Mouse (Mus musculus) heart, embryonic 14.5 days (tissue): Measurements from ENCODE around the gene Cpm. TPM values are rescaled to one million over a fixed set of nuclear protein-coding genes. Genes with fewer than 3 reads are reported as not detected.

Source experiments
- ATAC-seq: fragments of 200-750 bp; cut with Nextera tagmentation; 2 replicates; pipeline ENCODE4 v1.8.0; 2017; ENCODE audit warnings: low read depth, moderate TSS enrichment; ENCODE audit not compliant: insufficient number of reproducible peaks, insufficient read depth, low FRiP score
- H3K27ac ChIP-seq, 2 experiments: fragments of 200-500 bp in 1 of 2; fragments of 300-500 bp in 1 of 2; sonication (generic) in 1 of 2; replicated peaks in 1 of 2; 2 replicates each; pipeline ENCODE4 v1.5.1; 2012 to 2014; ENCODE audit warnings: low read depth in 2 of 2, low read length in 2 of 2, control low read depth in 1 of 2, mild to moderate bottlenecking in 1 of 2, mixed read lengths in 1 of 2; ENCODE audit not compliant: control insufficient read depth in 1 of 2, insufficient read depth in 1 of 2
- H3K27me3 ChIP-seq: fragments of 300-500 bp; sonication (generic); 2 replicates; pipeline ENCODE4 v1.6.1; 2014; ENCODE audit warnings: mild to moderate bottlenecking, low read length, control low read depth; ENCODE audit not compliant: control insufficient read depth, insufficient read depth
- H3K36me3 ChIP-seq: fragments of 300-500 bp; sonication (generic); 2 replicates; pipeline ENCODE4 v1.6.1; 2014; ENCODE audit warnings: mild to moderate bottlenecking, control low read depth, low read length, mixed read lengths; ENCODE audit not compliant: control insufficient read depth, insufficient read depth
- H3K4me1 ChIP-seq, 2 experiments: fragments of 200-500 bp in 1 of 2; fragments of 300-500 bp in 1 of 2; sonication (generic) in 1 of 2; 2 replicates each; pipeline ENCODE4 v1.6.1; 2012 to 2014; ENCODE audit warnings: low read length in 2 of 2, control low read depth in 1 of 2, mixed read lengths in 1 of 2; ENCODE audit not compliant: control insufficient read depth in 2 of 2, insufficient read depth in 2 of 2
- H3K4me2 ChIP-seq: fragments of 300-500 bp; sonication (generic); 2 replicates; pipeline ENCODE4 v1.6.1; 2014; ENCODE audit warnings: mild to moderate bottlenecking, low read length
- H3K4me3 ChIP-seq, 2 experiments: fragments of 200-500 bp in 1 of 2; fragments of 300-500 bp in 1 of 2; sonication (generic) in 1 of 2; 2 replicates each; pipeline ENCODE4 v1.5.1; 2012 to 2014; ENCODE audit warnings: low read length in 2 of 2, mild to moderate bottlenecking in 2 of 2, control low read depth in 1 of 2, low read depth in 1 of 2, moderate library complexity in 1 of 2; ENCODE audit not compliant: control insufficient read depth in 1 of 2, insufficient read depth in 1 of 2
- H3K9ac ChIP-seq: fragments of 300-500 bp; sonication (generic); 2 replicates; pipeline ENCODE4 v1.6.1; 2014; ENCODE audit warnings: mild to moderate bottlenecking, low read length
- H3K9me3 ChIP-seq: fragments of 300-500 bp; sonication (generic); 2 replicates; pipeline ENCODE4 v1.6.1; 2016; ENCODE audit warnings: low read length, control low read depth; ENCODE audit not compliant: control insufficient read depth
- WGBS: fragments of 180-500 bp; shearing (Covaris S2); extraction: QIAGEN DNeasy Blood & Tissue Kit; methylation state at CpG from one replicate; pipeline ENCODE4 v1.1.7; 2014; 5-methylcytosine and 5-hydroxymethylcytosine counted together
- polyA plus RNA-seq: library from polyadenylated mRNA; unstranded; fragments of >200 nt; fragmentation: Nextera tagmentation; extraction: Ambion mirVana; gene quantifications from 2 replicates; pipeline ENCODE4 v1.2.1, GENCODE M21; 2014

The Cpm gene
- polyA plus RNA-seq, 1 experiment from 2014 or later, result 0.96 TPM

GRCm38 (mm10) chr10:117694255-117694953 is 65.1 kb downstream of the Cpm start:
- Histone ChIP-seq H3K36me3 (peaks cover 94% of the 10 kb centered on the region), H3K4me1 (no peaks in the 10 kb centered on the region), H3K9me3 (no peaks in the 10 kb centered on the region), H3K4me3 (no peak overlapping the region), H3K9ac (no peak overlapping the region), H3K4me2 (no peak overlapping the region), H3K27ac (no peak overlapping the region), H3K27me3 (no peaks in the 10 kb centered on the region)
- 90% methylated on average over 6 of the region's 6 CpGs for WGBS
- no peak for ATAC-seq

- WGBS, result 94% methylated on average over 4 of the region's 4 CpGs
- Histone ChIP-seq H3K27ac (no peak overlapping the region), H3K4me2 (no peak overlapping the region), H3K9ac (no peak overlapping the region), H3K36me3 (peaks cover 94% of the 10 kb centered on the region), H3K4me1 (no peaks in the 10 kb centered on the region), H3K9me3 (no peaks in the 10 kb centered on the region), H3K4me3 (no peak overlapping the region), H3K27me3 (no peaks in the 10 kb centered on the region)
- ATAC-seq, result no peak
Measured at GRCm38 (mm10) chr10:117695027-117695426, 65.7 kb downstream of the Cpm start.

- no peak for ATAC-seq
- H3K27me3 ChIP-seq, result no peaks in the 10 kb centered on the region
- no peak overlapping the region for H3K27ac ChIP-seq
- H3K4me2 ChIP-seq, result no peak overlapping the region
- H3K9me3 ChIP-seq, result no peaks in the 10 kb centered on the region
- H3K4me1 ChIP-seq, result no peaks in the 10 kb centered on the region
- H3K4me3 ChIP-seq, result no peak overlapping the region
- no peak overlapping the region for H3K9ac ChIP-seq
- WGBS, result 96% methylated on average over 4 of the region's 4 CpGs
- peaks cover 94% of the 10 kb centered on the region for H3K36me3 ChIP-seq
Measured at GRCm38 (mm10) chr10:117695605-117696004, 66.3 kb downstream of the Cpm start.

- no peak overlapping the region for H3K4me3 ChIP-seq
- H3K27ac ChIP-seq, result no peak overlapping the region
- ATAC-seq, result no peak
- H3K36me3 ChIP-seq, result peaks cover 94% of the 10 kb centered on the region
- WGBS, result 88% methylated on average over 8 of the region's 8 CpGs
- no peaks in the 10 kb centered on the region for H3K4me1 ChIP-seq
- no peaks in the 10 kb centered on the region for H3K9me3 ChIP-seq
- H3K27me3 ChIP-seq, result no peaks in the 10 kb centered on the region
- no peak overlapping the region for H3K4me2 ChIP-seq
- H3K9ac ChIP-seq, result no peak overlapping the region
Measured at GRCm38 (mm10) chr10:117696021-117696826, 66.9 kb downstream of the Cpm start.

GRCm38 (mm10) chr10:117696827-117697560 is 67.7 kb downstream of the Cpm start:
- no peaks in the 10 kb centered on the region for H3K9me3 ChIP-seq
- H3K27ac ChIP-seq, result no peak overlapping the region
- no peak for ATAC-seq
- no peak overlapping the region for H3K4me3 ChIP-seq
- no peak overlapping the region for H3K9ac ChIP-seq
- no peaks in the 10 kb centered on the region for H3K27me3 ChIP-seq
- H3K4me2 ChIP-seq, result no peak overlapping the region
- H3K36me3 ChIP-seq, result peaks cover 95% of the 10 kb centered on the region
- H3K4me1 ChIP-seq, result no peaks in the 10 kb centered on the region
- WGBS, result 96% methylated on average over 6 of the region's 6 CpGs

GRCm38 (mm10) chr10:117697561-117698115 is 68.3 kb downstream of the Cpm start:
- WGBS, result 91% methylated on average over 3 of the region's 3 CpGs
- ATAC-seq, result no peak
- no peaks in the 10 kb centered on the region for H3K9me3 ChIP-seq

GRCm38 (mm10) chr10:117698313-117699138 is 69.2 kb downstream of the Cpm start:
- H3K4me3 ChIP-seq, result no peak overlapping the region
- no peaks in the 10 kb centered on the region for H3K27me3 ChIP-seq
- WGBS, result 95% methylated on average over 10 of the region's 10 CpGs
- peaks cover 98% of the 10 kb centered on the region for H3K36me3 ChIP-seq
- no peak overlapping the region for H3K27ac ChIP-seq
- ATAC-seq, result no peak
- no peaks in the 10 kb centered on the region for H3K4me1 ChIP-seq
- H3K9me3 ChIP-seq, result no peaks in the 10 kb centered on the region
- H3K9ac ChIP-seq, result no peak overlapping the region
- H3K4me2 ChIP-seq, result no peak overlapping the region

More at GRCm38 (mm10) chr10:117697561-117698115, 68.3 kb downstream of the Cpm start:
- Histone ChIP-seq H3K4me3 (no peak overlapping the region), H3K4me1 (no peaks in the 10 kb centered on the region), H3K36me3 (peaks cover 95% of the 10 kb centered on the region), H3K9ac (no peak overlapping the region), H3K27ac (no peak overlapping the region), H3K4me2 (no peak overlapping the region), H3K27me3 (no peaks in the 10 kb centered on the region)
